In the genomic region with DNA sequence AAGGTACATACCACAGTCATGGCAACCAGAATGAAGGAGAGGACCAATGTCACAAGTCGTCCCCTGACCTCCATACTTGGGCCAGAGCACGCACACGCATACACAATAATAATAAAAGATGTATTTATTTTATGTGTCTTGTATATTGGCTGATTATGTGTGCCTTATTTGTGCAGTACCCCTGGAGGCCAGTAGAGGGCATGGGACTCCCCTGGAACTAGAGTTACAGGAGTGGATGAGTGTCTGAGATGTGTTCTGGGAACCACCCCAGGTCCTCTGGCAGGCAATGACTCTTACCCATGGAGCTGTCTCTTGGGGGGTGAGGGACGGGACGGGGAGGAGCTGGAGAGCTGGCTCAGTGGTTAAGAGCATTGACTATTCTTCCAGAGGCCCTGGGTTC, we compare ENCODE assay signal across 2 mouse cellular contexts.
A peak's percentile ranks its signal among the peaks of the same experiment; 100 is the strongest.
TF ChIP-seq lines count a peak whose summit lies in the region.

No protein-coding gene starts in this region.

TF ChIP-seq in CH12.LX, 34 proteins besides CTCF, POLR2A, EP300 and RAD21:
- TF ChIP-seq USF2 (conservative IDR thresholded peaks at IDR 0.05; ENCODE audit: low read depth, low read length) (no peak), MYC (IDR thresholded peaks at IDR 0.05; ENCODE audit: low read depth, low read length) (no peak), JUN (IDR thresholded peaks at IDR 0.05; ENCODE audit: insufficient read depth, low read depth, low read length) (no peak), SIN3A (IDR thresholded peaks at IDR 0.05; ENCODE audit: low read length) (no peak), PAX5 (IDR thresholded peaks at IDR 0.05; ENCODE audit: low read length) (no peak), CHD1 (IDR thresholded peaks at IDR 0.05; ENCODE audit: low read depth, low read length) (no peak), MXI1 (IDR thresholded peaks at IDR 0.05; ENCODE audit: low read depth, low read length) (no peak), MAFK (IDR thresholded peaks at IDR 0.05; ENCODE audit: insufficient replicate concordance, low read length) (no peak)

TF ChIP-seq in MEL, 35 proteins besides CTCF, POLR2A, EP300 and RAD21:
- TF ChIP-seq MXI1 (IDR thresholded peaks at IDR 0.05; ENCODE audit: low read depth, low read length) = no peak
- peak; percentile 52 for TF ChIP-seq SMC3 (IDR thresholded peaks at IDR 0.05; ENCODE audit: low read depth, low read length)
